Mouse (Mus musculus): ENCODE results near the gene H2afy.

Gene H2afy

DNA sequence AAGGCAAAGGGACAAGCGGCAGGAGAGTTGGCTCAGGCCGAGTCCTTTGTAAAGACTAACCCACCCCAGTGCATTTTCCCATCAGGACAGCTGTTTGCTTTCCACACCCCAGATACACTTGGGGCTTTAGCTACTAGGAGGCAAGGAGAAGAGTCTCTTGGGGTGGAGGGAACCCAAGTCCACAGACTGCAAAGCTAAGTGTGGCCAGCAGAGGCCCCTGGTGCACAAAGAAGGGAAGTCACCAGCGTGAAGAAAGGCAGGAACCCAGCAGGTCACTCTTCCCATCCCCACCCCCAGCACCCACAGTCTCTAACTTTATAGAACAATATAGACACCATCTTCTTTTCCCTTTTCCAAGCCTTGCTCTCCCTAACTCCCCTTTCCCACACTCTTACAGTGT, 9.4 kb upstream of the H2afy start:
- DNase-seq (ENCODE audit: low spot score in 2 of 2), result peak in 1 of 2 experiments; percentile 55

DNA sequence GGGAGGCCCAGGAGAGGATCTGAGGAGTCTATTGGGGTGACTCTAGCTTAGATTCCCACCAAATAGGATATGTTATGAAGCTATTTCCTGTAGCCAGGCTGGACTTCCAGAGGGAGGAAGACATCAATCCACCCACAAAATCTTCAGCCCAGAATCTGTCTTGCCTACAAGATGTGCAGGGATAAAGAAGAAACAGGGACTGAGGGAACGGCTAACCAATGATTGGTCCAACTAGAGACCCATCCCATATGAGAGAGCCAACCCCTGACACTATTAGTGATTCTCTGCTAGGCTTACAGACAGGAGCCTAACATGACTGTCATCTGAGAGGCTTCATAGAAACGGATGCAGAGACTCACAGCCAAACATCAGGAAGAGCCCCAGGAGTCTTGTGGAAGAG, 7.9 kb upstream of the H2afy start:
- no peak for DNase-seq (ENCODE audit: low spot score in 2 of 2)

DNA sequence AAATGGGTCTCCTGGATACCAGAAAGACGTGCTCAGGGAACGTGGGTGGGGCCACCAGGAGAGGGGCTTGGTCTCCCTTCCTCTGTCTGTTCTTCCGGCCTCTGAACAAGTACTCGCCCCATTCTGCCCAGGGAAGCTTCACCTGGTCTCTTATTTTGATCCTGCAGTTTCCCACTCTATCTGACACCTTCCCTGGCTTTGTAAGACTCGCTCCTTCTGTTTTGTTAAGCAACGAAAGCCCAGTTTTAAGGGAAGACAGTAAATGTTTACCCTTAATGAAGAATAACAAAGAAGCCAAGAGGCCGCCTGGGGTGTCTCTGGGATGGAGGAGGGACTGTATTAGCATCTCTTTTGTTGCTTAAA, 7.0 kb upstream of the H2afy start:
- no peak for DNase-seq (ENCODE audit: low spot score in 2 of 2)

DNA sequence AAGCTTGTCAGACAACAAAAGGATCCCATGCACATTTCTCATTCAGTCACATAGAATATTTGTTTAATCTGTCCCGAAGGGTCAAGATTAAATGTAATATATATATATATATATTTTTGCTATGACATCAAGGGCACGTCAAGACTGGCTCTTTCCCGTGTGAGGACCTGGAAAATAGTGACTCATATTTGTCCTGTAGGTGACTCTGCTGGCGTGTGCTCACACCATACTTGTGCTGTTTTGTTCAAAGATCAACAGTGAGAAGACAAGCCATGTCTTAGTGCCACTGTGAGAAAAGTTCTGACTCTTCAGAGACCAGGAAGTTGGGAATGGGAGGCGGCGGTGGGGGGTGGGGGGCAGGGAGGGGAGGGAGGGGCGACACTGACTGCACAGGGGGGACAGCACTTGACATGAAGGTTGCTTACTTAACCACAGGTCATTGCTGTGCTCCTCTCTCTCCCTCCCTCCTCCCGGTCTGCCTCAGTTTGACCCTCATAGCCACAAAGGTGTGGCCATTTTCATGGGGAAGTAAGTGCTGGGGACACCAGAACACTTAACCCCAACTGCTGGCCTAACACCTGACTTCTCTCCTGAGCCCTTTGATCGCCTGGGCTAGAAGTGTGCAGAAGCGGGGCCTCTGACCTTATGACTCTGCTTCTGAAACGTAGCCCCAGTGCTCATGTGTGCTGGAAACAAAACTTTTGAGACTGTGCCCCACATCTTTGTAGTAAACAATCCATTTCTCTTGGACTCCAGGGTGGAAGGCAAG, 6.4 kb upstream of the H2afy start:
- DNase-seq (ENCODE audit: low spot score in 2 of 2), result no peak

DNA sequence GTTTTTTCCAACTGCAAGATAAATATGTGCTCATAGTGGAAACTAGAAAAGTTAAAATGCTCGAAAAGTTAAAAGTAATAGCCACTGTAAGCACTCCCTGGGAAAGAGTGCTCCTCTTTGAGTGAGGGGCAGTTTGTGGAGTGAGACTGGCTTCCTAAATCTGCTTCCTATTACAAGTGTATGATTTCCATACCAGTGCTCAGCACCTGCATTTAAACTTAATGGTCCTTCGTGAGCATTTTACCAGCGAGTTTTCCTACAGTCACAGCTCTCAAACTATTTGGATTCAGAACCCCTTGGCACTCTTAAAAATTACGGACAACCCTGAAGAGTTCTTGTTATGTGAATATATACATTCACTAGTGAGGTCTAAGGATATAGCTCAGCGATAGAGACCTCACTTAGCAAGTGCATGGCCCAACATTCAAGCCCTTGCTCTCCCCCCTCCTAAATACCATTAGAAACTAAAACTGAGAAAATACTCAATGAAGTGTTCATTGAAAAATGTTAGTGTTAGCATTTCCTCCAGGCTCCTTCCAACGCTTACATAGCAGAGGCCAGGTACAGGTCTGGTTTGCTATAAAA, 3.1 kb upstream of the H2afy start:
- no peak for DNase-seq (ENCODE audit: low spot score in 2 of 2)

DNA sequence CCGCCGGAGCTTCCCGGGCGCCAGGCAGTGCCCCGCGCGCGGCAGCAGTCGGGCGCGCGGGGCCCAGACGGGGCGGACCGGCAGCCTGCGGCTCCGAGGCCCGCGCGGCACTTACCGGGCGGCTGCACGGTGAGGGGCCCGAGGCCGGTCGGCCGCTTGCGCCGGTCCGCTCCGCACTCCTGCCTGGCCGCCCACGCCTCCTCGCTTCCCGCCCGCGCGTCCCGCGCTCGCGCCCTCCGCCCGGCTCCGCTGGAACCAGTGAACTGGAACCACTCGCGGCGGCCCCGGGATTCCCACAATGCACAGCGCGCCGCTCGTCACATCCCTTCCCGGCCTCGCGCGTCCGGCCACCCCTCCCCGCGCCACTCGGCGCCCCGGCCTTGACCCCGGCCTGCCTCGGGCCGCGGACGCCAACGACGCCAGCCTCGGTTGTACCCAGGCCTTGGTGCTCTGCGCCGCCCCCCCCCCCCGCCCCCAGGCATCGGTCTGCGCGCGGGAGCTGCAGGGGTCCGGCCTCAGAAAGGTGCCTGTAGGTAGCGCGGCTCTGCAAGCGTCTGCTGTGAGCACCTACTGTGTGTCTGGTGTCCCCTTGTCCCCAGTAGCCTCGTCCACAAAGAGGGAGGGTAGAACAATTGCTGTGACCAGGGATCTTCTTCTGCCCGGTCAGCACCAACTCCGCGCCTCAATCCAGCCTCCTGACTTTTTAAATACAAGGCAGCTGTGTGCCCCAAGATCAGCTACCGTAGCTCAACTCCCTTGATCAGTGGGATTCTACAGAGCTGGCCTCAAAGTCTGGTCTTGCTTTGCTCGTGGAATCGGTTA, 719 bp downstream of the H2afy start:
- DNase-seq (ENCODE audit: low spot score in 2 of 2), result peak; percentile 83 to 91

DNA sequence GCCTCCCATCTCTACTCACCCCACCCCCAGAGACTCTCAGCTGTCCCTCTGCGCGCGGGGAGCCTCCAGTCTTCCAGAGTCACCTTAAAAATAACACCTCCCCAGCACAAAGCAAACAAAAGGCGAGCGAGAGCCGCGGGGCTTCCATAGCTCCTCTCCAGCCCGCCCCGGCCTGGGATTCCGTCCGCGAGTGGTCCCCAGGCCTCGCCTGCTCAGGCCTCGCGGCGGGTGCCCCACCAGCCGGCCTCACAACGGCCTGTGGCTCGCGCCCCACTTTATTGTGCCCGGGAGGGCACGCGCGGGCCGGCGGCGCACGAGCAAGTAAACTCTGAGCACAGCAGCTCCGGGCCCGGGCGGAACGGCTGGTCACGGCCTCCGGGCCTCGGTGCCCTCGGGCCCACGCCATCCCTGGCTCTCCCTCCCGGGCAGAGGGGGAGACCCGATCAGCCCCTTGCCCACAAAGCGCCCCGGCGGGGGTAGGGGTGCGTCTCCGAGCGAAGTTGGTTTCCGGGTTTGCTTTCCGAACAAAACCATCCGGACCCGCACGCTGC, 1.5 kb downstream of the H2afy start:
- DNase-seq (ENCODE audit: low spot score in 2 of 2), result peak; percentile 30 to 80

DNA sequence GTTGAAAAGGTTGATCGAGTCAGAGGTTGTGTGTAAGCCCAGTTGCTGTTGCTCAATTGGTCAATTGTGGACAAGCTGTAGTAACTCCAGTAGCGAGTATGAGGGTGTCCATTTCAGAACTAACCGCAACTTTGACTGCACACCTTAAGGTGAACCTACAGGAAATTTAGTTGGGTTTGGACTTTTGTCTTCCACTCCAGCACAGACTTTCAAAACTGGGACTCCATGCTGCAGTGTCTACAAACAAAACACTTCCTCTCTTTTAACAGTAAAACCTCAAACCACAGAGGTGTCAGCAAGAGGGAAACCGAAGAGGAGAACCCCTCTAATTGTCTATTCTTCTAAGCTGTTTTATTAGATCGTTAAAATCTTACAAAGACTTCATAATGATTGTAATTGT, 2.1 kb downstream of the H2afy start:
- no peak for DNase-seq (ENCODE audit: low spot score in 2 of 2)

DNA sequence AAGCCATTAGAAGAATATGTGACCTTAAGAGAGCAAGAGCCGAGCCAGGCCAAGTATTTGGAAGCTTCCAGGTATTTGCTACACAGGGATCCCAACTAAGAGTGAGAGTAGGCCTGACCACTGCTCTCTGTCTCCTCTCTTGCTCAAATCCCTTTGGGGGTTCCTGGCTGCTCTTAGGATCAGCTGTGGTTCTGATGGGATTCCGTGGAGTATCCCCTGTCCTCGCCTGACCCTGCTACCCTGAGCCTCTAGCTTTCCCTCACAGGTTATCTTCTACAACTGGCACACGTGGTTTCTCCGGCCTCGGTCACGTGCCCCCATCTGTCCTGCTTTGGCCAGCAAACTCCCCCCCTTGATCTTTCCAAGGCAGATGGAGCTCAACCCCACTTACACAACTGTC, 3.2 kb downstream of the H2afy start:
- DNase-seq (ENCODE audit: low spot score in 2 of 2), result no peak

DNA sequence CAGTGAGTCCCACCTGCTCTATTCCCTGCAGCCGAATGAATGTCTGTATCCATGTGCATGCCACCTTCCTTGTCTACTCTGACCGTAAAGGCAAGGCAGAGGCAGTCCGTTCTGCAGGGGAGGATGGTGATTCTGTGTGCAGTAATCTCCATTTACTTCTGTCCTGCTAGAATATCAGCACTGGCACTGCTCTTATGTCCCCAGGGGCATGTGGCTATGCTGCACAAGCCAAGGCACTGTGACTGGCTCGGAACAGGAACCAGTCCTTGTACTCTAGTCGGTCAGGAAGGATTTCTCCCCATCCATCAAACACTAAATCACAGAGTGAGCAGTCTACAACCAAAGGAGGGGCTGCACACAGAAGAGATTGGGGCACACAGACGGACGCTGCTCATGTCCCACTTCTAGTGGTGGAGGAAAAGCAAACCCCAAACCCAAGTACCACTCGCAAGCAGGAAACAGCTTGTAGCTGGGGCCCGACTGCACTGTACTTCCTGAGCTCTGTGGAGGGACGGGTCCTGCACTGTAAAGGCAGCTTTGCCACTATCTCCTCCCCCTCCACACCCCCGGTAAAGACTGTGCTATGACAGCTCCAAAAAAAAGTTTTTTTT, 3.7 kb downstream of the H2afy start:
- DNase-seq (ENCODE audit: low spot score in 2 of 2), result peak in 1 of 2 experiments; percentile 69

DNA sequence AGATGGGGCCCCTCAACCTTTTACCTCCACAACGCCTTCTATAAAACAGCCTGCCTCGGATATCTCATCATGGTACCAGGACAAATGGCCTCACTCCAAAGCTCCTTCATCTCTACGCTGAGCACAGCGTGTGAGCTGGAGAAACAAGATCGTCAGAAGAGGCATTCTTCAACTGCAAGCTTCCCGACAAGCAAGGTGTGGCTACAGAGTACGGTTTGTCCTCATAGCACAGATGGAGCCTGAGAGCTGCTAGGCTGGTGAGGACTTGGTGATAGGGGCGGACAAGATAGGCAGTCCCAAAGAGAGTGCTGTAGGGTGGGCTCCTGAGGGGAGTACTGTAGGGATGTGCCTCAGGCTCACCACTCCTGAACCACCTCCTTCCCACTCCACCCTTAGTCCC, 5.6 kb downstream of the H2afy start:
- DNase-seq (ENCODE audit: low spot score in 2 of 2), result no peak

DNA sequence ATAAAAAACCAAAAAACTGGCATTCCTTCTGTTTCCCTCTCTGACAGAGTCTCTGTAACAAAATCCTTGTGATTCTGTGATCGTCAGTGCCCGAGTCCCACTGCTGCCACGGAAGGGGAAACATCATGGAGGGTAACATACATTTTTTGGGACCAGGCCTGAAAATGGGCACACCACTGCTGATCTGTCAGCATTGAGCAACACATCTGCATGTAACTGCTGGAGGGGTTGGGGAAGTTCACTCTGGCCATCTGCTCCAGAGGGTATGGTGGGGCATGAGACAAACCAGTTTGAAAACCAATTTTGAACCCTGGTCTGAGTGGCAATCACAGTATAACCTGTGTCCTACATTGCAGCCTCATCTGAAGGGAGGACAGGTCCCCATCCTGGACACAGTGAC, 6.6 kb downstream of the H2afy start:
- no peak for DNase-seq (ENCODE audit: low spot score in 2 of 2)

DNA sequence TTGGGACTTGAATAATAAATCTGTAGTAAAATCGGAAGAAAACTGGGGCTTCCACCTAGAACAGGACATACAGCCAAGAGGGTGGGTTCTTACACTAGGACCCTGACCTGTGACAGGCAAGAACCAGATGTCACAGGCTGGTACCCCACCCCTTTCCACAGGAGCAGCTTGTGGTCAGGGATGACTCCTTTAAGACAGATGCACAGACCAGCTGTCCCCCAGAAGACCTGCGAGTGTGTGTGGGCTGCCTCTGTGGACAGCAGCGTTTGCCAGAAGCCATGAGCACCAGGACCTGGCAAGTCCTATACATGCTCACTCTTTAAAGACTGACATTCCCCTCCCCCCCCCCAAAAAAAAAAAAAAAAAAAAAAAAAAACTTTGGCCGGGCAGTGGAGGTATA, 7.1 kb downstream of the H2afy start:
- no peak for DNase-seq (ENCODE audit: low spot score in 2 of 2)

DNA sequence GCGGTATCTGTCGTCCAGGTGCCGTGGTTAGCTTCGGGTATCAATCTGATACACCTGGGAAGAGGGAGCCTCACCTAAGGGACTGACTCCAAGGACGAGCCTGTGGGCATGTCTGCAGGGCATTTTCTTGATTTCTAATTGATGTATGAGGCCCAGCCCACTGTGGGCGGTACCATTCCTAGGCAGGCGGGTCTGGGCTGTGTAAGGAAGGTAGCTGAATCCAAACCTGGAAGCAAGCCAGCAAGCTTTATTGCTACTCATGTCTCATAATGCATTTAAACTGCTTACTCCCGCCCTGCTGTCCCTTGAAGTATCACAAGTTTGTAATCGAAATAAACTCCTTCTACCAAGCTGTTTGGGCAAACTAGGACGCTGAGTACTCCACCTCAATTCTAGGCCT, 10.5 kb downstream of the H2afy start:
- DNase-seq (ENCODE audit: low spot score in 2 of 2), result no peak

DNA sequence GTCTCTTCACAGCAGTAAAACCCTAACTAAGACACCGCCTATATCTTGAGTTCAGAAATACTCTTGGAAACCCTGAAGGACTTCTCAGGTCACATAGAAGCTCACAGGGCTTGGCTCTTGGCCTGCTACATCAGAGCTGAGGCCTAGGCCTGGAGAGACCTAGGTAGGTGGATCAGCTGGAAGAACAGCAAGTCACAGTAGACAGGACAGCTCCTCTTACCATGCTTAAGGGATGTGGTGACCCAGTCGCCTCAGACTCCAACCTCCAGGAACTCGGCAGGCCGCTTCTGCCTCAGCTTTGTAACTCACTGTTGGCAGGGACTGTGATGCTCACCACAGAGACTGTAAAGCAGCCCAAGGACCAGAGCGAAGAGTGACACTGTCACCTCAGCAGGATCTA, 13.1 kb downstream of the H2afy start:
- no peak for DNase-seq (ENCODE audit: low spot score in 2 of 2)

DNA sequence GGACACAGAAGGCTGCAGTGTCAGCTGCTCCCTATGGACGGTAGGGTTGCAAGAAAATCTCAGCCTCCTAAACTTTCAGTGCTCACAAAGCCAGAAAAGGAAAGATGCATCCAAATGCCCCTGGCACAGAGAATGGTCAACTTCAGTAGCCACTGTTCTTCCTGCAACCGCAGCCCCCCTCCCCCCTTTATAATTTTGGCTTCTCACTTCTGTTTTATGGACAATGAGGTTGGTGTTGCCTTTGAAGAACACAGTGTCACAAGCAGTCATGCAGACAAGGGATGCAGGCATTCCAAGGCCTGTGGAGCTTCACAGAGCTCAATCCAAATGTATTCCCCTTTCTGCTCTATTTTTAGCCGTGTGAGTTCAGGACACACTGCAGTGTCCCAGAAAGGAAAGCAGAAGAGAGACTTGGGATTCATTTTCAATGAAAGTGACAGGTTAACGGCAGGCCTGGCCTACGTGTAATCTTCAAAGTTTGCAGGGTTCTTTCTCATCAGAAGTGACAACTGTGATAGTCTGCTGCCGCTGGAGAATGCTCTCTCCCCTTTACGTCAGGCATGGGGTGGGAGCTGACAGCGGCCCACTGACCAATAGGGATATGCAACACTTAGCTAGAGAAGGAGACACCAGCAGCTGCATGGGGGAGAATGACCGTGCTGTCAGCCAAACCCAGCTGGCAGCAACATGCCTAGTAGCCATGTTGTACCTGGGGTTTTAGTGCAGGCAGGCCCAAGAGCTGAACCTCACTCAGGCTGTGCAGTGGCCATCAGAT, 18.0 kb downstream of the H2afy start:
- DNase-seq (ENCODE audit: low spot score in 2 of 2), result no peak

DNA sequence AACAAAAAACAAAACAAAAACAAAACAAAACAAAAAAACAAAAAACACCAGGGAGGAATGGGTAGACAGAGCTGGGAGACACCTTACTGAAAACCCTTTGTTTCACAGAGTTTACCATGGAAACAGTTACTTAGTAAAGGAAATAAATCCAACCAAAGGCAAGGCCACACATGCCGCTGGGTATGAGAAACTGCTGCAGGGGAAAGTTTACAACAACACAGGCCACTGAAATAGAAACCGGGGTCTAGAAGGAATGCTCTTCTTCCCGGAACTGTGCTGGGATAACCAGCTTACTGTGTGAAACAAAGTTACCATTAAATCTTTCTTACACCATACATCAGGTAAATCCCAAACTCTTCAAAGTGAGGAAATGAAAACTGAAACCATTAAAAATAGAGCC, 20.3 kb downstream of the H2afy start:
- no peak for DNase-seq (ENCODE audit: low spot score in 2 of 2)

DNA sequence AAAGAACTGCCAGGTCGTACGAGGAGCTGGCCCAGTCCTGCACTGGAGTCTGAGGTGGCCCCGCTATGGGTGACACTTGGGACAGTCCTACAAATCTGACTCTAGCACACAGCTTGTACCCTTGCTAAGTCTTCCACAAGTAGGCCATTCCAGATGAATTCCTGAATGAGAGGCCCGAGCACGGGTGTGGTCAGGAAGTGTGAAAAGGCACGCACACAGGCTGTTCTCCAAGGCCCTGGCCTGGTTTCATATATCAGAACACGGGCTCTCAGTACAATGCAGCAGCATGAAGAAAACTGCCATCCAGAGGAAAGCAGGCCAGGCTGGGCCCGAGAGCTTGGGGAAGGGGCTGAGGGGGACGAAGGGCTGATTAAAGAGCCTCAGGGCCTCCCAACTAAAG, 20.8 kb downstream of the H2afy start:
- DNase-seq (ENCODE audit: low spot score in 2 of 2), result no peak

DNA sequence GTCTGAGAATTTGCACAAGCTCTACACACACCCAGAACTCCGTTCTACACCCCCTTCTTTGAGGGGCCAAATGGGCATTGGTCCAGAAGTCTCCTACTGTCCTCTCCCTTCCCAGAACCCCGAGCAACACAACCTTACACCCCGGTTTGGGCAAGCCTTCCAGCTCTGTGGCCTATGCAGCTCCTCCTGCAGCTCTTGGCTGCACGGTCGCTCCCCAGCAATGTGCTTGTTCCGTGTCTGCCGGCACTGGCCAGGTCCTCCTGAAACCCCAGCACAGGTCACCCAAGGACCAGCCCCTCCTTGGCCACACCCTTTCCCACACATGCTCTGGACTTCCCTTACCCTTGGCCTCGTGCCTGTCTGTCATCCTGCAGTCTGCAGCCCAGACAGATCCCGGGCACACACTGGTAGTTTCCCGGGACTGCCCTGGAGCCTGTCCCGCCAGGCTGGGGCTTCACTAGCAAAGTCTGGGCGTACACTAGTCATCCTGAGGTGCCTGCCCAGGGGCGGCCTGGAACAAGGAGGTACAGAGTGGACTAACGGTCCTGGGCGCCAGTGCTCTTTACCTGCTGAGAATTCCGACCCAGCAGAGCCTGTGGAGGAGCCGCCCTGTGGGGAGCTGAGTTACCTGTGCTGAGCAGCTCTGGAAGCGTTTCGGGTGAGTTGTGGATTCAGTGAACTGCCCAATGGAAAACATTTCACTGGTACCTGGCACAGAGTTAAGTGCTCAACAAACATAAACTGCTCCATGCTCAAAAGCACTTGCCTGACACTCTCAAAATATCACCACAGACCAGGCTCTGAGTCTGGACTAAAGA, 22.5 kb downstream of the H2afy start:
- no peak for DNase-seq (ENCODE audit: low spot score in 2 of 2)

DNA sequence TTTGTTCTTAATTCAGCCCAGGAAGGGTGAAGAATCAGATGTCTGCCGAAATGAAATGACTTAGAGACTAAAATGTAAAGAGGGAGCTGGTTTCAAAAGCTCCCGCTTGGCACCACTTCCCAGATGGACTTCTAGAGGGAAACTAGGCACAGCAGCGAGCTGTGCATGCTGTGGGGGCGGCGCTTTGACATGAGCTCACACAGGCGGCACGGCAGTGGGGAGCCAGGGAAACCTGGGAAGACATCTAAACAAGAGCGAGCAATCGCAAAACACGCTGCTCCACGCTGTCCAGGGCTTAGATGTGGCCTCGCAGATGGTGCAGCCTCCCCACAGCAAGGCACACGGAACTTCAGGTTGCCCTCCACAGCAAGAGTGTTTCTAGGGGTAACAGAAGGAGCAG, 23.2 kb downstream of the H2afy start:
- no peak for DNase-seq (ENCODE audit: low spot score in 2 of 2)

DNA sequence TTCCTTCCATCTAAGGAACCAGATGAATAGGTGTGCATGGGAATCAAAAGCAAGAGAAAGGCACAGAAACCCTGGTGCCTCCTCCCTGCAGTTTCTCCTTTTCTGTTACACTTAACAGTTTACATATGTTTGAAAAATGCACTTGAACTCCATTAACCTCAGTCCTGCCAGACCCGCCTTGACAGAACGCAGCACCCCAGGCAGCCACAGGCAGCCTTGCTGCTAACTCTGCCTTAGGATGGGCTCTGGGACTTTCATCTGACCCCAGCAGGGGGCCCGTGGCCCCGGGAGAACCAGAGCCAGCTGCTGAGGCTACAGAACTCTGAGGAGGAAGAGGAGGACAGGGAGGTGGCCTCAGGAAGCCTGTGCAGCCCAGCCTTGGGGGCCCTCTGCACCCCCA, 23.7 kb downstream of the H2afy start:
- no peak for DNase-seq (ENCODE audit: low spot score in 2 of 2)
